Mouse (Mus musculus) megakaryocyte progenitor cell, adult 5-6 weeks (primary cell): Measurements from ENCODE around the gene Cdca7l. TPM values are rescaled to one million over a fixed set of nuclear protein-coding genes. Genes with fewer than 3 reads are reported as not detected.
"Not testable (repeated sequence)": the region's sequence is repeated elsewhere in the genome, so short reads cannot be mapped to it uniquely, and the experiment has no call there.

Experiments used
- ATAC-seq: replicated peaks from 2 replicates; pipeline ENCODE4 v1.8.0; 2016; ENCODE audit warnings: mild to moderate bottlenecking, moderate TSS enrichment, inconsistent platforms; ENCODE audit not compliant: poor library complexity
- total RNA-seq, 2 experiments: library from RNA; stranded (forward) in 1 of 2; stranded (reverse) in 1 of 2; fragments of 157-497, 149-512 nt in 1 of 2; fragments of 200-1000 nt in 1 of 2; gene quantifications; 2 replicates each; pipeline versions ENCODE4 v1.2.3 to v1.2.4; 2015 to 2017

Cdca7l gene
- 60.2 and 64.5 TPM in 2 replicates for total RNA-seq (2015)
- 150 and 189 TPM in 2 replicates for total RNA-seq (2017)

GRCm38 (mm10) chr12:117803989-117804388, at the start of gene Cdca7l:
Gene Cdca7l, plus strand, starts transcription at chr12:117804289.
- ATAC-seq, result not testable (repeated sequence)

GRCm38 (mm10) chr12:117756010-117756409, 48.1 kb upstream of the Cdca7l start:
- peak; percentile 65 for ATAC-seq

- ATAC-seq, result no peak
Measured at GRCm38 (mm10) chr12:117760373-117760772, 43.7 kb upstream of the Cdca7l start.

- no peak for ATAC-seq
Measured at GRCm38 (mm10) chr12:117760846-117761245, 43.2 kb upstream of the Cdca7l start.

GRCm38 (mm10) chr12:117761698-117762097, 42.4 kb upstream of the Cdca7l start:
- ATAC-seq, result no peak

- no peak for ATAC-seq
Measured at GRCm38 (mm10) chr12:117763247-117763646, 40.8 kb upstream of the Cdca7l start.

- peak; percentile 93 for ATAC-seq
Measured at GRCm38 (mm10) chr12:117764839-117765238, 39.2 kb upstream of the Cdca7l start.

- peak; percentile 41; the same call in 1 of the 2 replicates for ATAC-seq
Measured at GRCm38 (mm10) chr12:117769113-117769512, 35.0 kb upstream of the Cdca7l start.

GRCm38 (mm10) chr12:117770211-117770610, 33.9 kb upstream of the Cdca7l start:
- ATAC-seq, result no peak

GRCm38 (mm10) chr12:117771156-117771555, 32.9 kb upstream of the Cdca7l start:
- ATAC-seq, result no peak

GRCm38 (mm10) chr12:117772638-117773037, 31.5 kb upstream of the Cdca7l start:
- ATAC-seq, result peak; percentile 93

GRCm38 (mm10) chr12:117776841-117777240, 27.2 kb upstream of the Cdca7l start:
- ATAC-seq, result no peak

- no peak for ATAC-seq
Measured at GRCm38 (mm10) chr12:117781360-117781759, 22.7 kb upstream of the Cdca7l start.

- no peak for ATAC-seq
Measured at GRCm38 (mm10) chr12:117783426-117783825, 20.7 kb upstream of the Cdca7l start.

GRCm38 (mm10) chr12:117786621-117787020, 17.5 kb upstream of the Cdca7l start:
- ATAC-seq, result no peak

- ATAC-seq, result no peak
Measured at GRCm38 (mm10) chr12:117788513-117789011, 15.5 kb upstream of the Cdca7l start.

GRCm38 (mm10) chr12:117789017-117789416, 15.1 kb upstream of the Cdca7l start:
- no peak for ATAC-seq

GRCm38 (mm10) chr12:117795303-117795702, 8.8 kb upstream of the Cdca7l start:
- ATAC-seq, result no peak

GRCm38 (mm10) chr12:117805576-117805975, 1.5 kb downstream of the Cdca7l start:
- ATAC-seq, result no peak

- ATAC-seq, result no peak
Measured at GRCm38 (mm10) chr12:117806007-117806451, 1.9 kb downstream of the Cdca7l start.

GRCm38 (mm10) chr12:117806470-117806869, 2.4 kb downstream of the Cdca7l start:
- ATAC-seq, result no peak

GRCm38 (mm10) chr12:117807637-117808036, 3.5 kb downstream of the Cdca7l start:
- ATAC-seq, result no peak
